Mouse (Mus musculus): Measurements from ENCODE around the gene Tinagl1.

Tinagl1 gene

GRCm38 (mm10) chr4:130177087-130177486, 2.2 kb upstream of the Tinagl1 start:
- DNase-seq, result no peak

- no peak for DNase-seq
These were observed 1.3 kb upstream of the Tinagl1 start for GRCm38 (mm10) chr4:130176156-130176720.

GRCm38 (mm10) chr4:130174335-130175031, 439 bp downstream of the Tinagl1 start:
- DNase-seq, result no peak

GRCm38 (mm10) chr4:130173911-130174311, 1.0 kb downstream of the Tinagl1 start:
- DNase-seq, result peak; percentile 17

GRCm38 (mm10) chr4:130173060-130173822, 1.7 kb downstream of the Tinagl1 start:
- no peak for DNase-seq

- DNase-seq, result no peak
These were observed 2.8 kb downstream of the Tinagl1 start for GRCm38 (mm10) chr4:130171951-130172765.

GRCm38 (mm10) chr4:130170362-130170761, 4.6 kb downstream of the Tinagl1 start:
- DNase-seq, result no peak

GRCm38 (mm10) chr4:130169411-130169971, 5.4 kb downstream of the Tinagl1 start:
- DNase-seq, result no peak

- DNase-seq, result no peak
These were observed 6.4 kb downstream of the Tinagl1 start for GRCm38 (mm10) chr4:130168280-130169183.

GRCm38 (mm10) chr4:130167814-130168213, 7.1 kb downstream of the Tinagl1 start:
- DNase-seq, result no peak

- no peak for DNase-seq
These were observed 7.6 kb downstream of the Tinagl1 start for GRCm38 (mm10) chr4:130167321-130167720.

- DNase-seq, result no peak
These were observed 8.3 kb downstream of the Tinagl1 start for GRCm38 (mm10) chr4:130166592-130166991.

- no peak for DNase-seq
These were observed 8.9 kb downstream of the Tinagl1 start for GRCm38 (mm10) chr4:130166061-130166460.

- DNase-seq, result no peak
These were observed 10.8 kb downstream of the Tinagl1 start for GRCm38 (mm10) chr4:130164121-130164520.

GRCm38 (mm10) chr4:130163391-130163861, 11.5 kb downstream of the Tinagl1 start:
- DNase-seq, result no peak

GRCm38 (mm10) chr4:130161349-130161748, 13.6 kb downstream of the Tinagl1 start:
- no peak for DNase-seq

- no peak for DNase-seq
These were observed 18.0 kb downstream of the Tinagl1 start for GRCm38 (mm10) chr4:130156812-130157371.

GRCm38 (mm10) chr4:130154250-130154649, 20.7 kb downstream of the Tinagl1 start:
- DNase-seq, result no peak

GRCm38 (mm10) chr4:130148405-130148804, 26.5 kb downstream of the Tinagl1 start:
- DNase-seq, result no peak

GRCm38 (mm10) chr4:130141786-130142185, 33.1 kb downstream of the Tinagl1 start:
- DNase-seq, result no peak

GRCm38 (mm10) chr4:130140992-130141402, 33.9 kb downstream of the Tinagl1 start:
- DNase-seq, result no peak
